Mouse (Mus musculus): ENCODE results near the gene Vmn2r62.
"Not testable (repeated sequence)": the region's sequence is repeated elsewhere in the genome, so short reads cannot be mapped to it uniquely, and the experiment has no call there.

The Vmn2r62 gene

GRCm38 (mm10) chr7:42793425-42793824 lies at the start of gene Vmn2r62:
Vmn2r62 (minus strand) TSS chr7:42793525.
- DNase-seq (ENCODE audit: low spot score in 2 of 2): not testable (repeated sequence)

- not testable (repeated sequence) for DNase-seq (ENCODE audit: low spot score in 2 of 2)
Observed at GRCm38 (mm10) chr7:42838366-42838765, 45.0 kb upstream of the Vmn2r62 start.

DNA sequence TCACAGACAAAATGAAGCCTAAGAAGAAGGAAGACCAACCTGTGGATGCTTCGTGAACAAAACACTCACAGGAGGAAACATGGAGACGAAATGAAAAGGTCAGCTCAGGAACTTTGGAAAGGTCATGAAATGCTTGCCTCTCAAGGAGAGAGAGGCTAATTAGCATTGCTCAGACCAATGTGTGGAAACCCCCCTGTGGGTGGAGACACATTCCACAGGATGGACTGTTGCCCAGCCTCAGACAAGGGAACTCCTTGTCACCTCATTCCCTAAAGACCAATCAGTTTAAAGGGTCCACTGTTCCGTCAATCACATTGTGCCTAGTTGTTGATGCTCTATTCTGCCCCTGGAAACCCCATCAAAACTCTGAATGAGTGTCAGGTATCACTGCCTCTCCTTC lies 38.9 kb upstream of the Vmn2r62 start:
- DNase-seq (ENCODE audit: low spot score in 2 of 2): no peak

- DNase-seq (ENCODE audit: low spot score in 2 of 2): no peak
Observed at GRCm38 (mm10) chr7:42749836-42750235, 43.5 kb downstream of the Vmn2r62 start.

DNA sequence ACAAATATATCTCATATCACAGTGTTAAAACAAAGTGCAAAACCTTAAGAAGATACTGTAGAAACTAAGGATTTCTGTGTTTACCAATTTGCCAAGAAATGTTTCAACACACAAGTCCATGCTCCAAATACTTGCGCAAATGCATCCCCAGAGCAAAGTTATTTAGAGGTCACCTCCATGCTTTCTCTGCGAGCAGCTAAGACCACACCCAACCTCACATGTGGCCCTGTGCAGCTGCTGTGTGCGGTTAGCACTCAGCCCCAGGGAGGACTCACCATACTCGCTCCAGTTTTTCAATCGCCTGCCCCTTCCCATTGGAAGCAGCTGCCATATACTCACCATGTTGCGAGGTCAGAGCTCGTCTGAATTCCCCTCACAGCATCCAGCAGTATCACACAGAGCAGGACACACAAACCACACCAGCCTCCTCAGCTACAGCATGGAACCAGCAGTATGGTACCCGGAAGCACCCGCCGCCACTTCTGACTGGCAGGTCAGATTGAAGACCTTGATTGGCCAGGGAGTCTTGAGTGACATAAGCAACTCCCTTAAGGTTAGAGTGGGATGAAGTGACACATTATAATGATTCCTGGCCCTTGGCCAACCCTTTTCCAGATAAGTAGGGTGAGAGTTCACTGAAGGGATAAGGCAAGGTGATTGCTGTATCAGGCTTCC lies 54.7 kb downstream of the Vmn2r62 start:
- no peak for DNase-seq (ENCODE audit: low spot score in 2 of 2)

DNA sequence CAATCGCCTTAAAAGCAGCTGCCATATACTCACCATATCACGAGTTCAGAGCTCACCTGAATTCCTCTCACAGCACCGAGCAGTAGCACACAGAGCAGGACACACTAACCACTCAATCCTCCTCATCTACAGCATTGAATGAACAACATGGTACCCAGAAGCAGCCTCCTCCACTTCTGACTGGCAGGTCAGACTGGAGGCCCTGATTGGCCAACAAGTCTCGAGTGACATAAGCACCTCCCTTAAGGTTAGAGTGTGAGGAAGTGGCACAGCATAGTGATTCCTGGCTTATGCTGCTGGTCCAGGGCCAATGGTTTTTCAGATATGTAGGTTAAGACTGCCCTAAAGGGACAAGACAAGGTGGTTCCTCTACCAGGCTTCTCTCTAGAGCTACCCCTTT lies 66.4 kb downstream of the Vmn2r62 start, which contains the start of gene Gm17067:
Gm17067 (minus strand) TSS at position 101 of the 400 bp plus-strand sequence.
- DNase-seq (ENCODE audit: low spot score in 2 of 2): not testable (repeated sequence)
